Mouse (Mus musculus): ENCODE measurements around the gene Ngfr.

GRCm38 (mm10) chr11:95598214-95599062 lies 10.9 kb upstream of the Ngfr start:
- no peak for TF ChIP-seq MAX (IDR thresholded peaks at IDR 0.05)
- no peak for TF ChIP-seq CTCF (IDR thresholded peaks at IDR 0.05; ENCODE audit: control insufficient read depth, insufficient read depth, insufficient read length)
- TF ChIP-seq CEBPB (IDR thresholded peaks at IDR 0.05; ENCODE audit: low read depth): no peak
- TF ChIP-seq USF1 (IDR thresholded peaks at IDR 0.05; ENCODE audit: low read depth): no peak

All from C2C12 (cell line).